Mouse (Mus musculus): ENCODE results near the gene Odf3l1.

GRCm38 (mm10) chr9:56841864-56842263 is 22.6 kb downstream of the Odf3l1 start:
- TF ChIP-seq CTCF (IDR thresholded peaks at IDR 0.05; ENCODE audit: low read depth) (no peak), EP300 (IDR thresholded peaks at IDR 0.05; ENCODE audit: low read depth) (no peak)

All from heart, postnatal 0 days (tissue).